Mouse (Mus musculus) Patski (cell line): ENCODE measurements around the gene Cldn7. TPM values are rescaled to one million over a fixed set of nuclear protein-coding genes. Genes with fewer than 3 reads are reported as not detected.

Experiments used
- ATAC-seq: fragments of 100-300 bp; one replicate; pipeline ENCODE4 v1.8.0; 2021
- CTCF ChIA-PET: fragments of 350-600 bp; sonication (Branson Sonifier 250); formaldehyde crosslinking; loops from one replicate; lab custom pipeline; 2022; ENCODE audit warnings: inconsistent platforms; lab: Charles Lee
- POLR2A ChIA-PET: fragments of 350-600 bp; sonication (Branson Sonifier 250); formaldehyde crosslinking; loops from one replicate; lab custom pipeline; 2022; ENCODE audit warnings: antibody characterized with exemption, inconsistent platforms; lab: Charles Lee
- DNase-seq: peaks from one replicate; pipeline ENCODE4 v3.0.0-alpha.2; 2011; ENCODE audit warnings: low read depth, low spot score
- H3K27me3 ChIP-seq: fragments of 371-371 bp; one replicate; pipeline ENCODE4 v1.5.1; 2021
- CTCF ChIP-seq: fragments of 100-300 bp; IDR thresholded peaks from one replicate; pipeline ENCODE4 v1.5.1; 2021
- in situ Hi-C: fragments of 300-500 bp; cut with MboI; formaldehyde crosslinking; loops from 3 replicates; pipeline ENCODE4 v1.11.1; 2018; ENCODE audit warnings: low pct_unique_long_range_greater_than_20kb, mixed read lengths
- polyA plus RNA-seq: library from polyadenylated mRNA; unstranded; gene quantifications from one replicate; pipeline ENCODE4 v1.2.3, GENCODE M21; 2021

Gene Cldn7
- polyA plus RNA-seq, 1 experiment from 2014 or later = not detected

- CTCF ChIA-PET = interaction anchor here (0.5 to 1.4 kb wide), 3 partner anchors 11 to 583 kb away, joined by 3 to 6 read pairs (median 3); no protein-coding TSS in a partner anchor
- no peak for DNase-seq
- in situ Hi-C loops = no loop called here
- TF ChIP-seq CTCF = no peak
- no peaks in the 10 kb centered on the region for H3K27me3 ChIP-seq
- no peak for ATAC-seq
- POLR2A ChIA-PET = no interaction called here
These were observed 52.7 kb downstream of the Cldn7 start for GRCm38 (mm10) chr11:70017199-70017767.

Other genes starting within 250 kb of the Cldn7 start
- 96.2 TPM for gene Polr2a, start 206.1 kb upstream of the Cldn7 start, polyA plus RNA-seq
- gene Slc35g3, start 202.8 kb upstream of the Cldn7 start, polyA plus RNA-seq = 0.32 TPM
- gene Zbtb4, start 198.9 kb upstream of the Cldn7 start, polyA plus RNA-seq = 36.9 TPM
- gene Chrnb1, start 168.8 kb upstream of the Cldn7 start, polyA plus RNA-seq = 27.7 TPM
- gene Fgf11, start 162.9 kb upstream of the Cldn7 start, polyA plus RNA-seq = 0.03 TPM
- gene Tmem102, start 159.2 kb upstream of the Cldn7 start, polyA plus RNA-seq = 1.1 TPM
- not detected for gene Gm39566, start 149.5 kb upstream of the Cldn7 start, polyA plus RNA-seq
- not detected for gene Spem2, start 146.3 kb upstream of the Cldn7 start, polyA plus RNA-seq
- 0.09 TPM for gene Spem1, start 142.6 kb upstream of the Cldn7 start, polyA plus RNA-seq
- gene Nlgn2, start 127.0 kb upstream of the Cldn7 start, polyA plus RNA-seq = 35.0 TPM
- gene Tmem256, start 126.3 kb upstream of the Cldn7 start, polyA plus RNA-seq = 158 TPM
- gene Plscr3, start 118.4 kb upstream of the Cldn7 start, polyA plus RNA-seq = 82.9 TPM
- not detected for gene Tnk1, start 106.0 kb upstream of the Cldn7 start, polyA plus RNA-seq
- gene Tmem95, start 86.8 kb upstream of the Cldn7 start, polyA plus RNA-seq = 0.12 TPM
- gene Kctd11, start 83.4 kb upstream of the Cldn7 start, polyA plus RNA-seq = 8.4 TPM
- 0.40 TPM for gene Acap1, start 69.2 kb upstream of the Cldn7 start, polyA plus RNA-seq
- gene 2810408A11Rik, start 63.8 kb upstream of the Cldn7 start, polyA plus RNA-seq = 3.6 TPM
- 53.3 TPM for gene Neurl4, start 63.7 kb upstream of the Cldn7 start, polyA plus RNA-seq
- gene Gps2, start 50.9 kb upstream of the Cldn7 start, polyA plus RNA-seq = 55.6 TPM
- 768 TPM for gene Eif5a, start 42.8 kb upstream of the Cldn7 start, polyA plus RNA-seq
- 2.4 TPM for gene Ybx2, start 29.0 kb upstream of the Cldn7 start, polyA plus RNA-seq
- 0.13 TPM for gene Slc2a4, start 16.6 kb upstream of the Cldn7 start, polyA plus RNA-seq
- 174 TPM for gene Ctdnep1, start 16.4 kb downstream of the Cldn7 start, polyA plus RNA-seq
- gene Elp5, start 17.7 kb downstream of the Cldn7 start, polyA plus RNA-seq = 76.4 TPM
- 528 TPM for gene Gabarap, start 26.4 kb downstream of the Cldn7 start, polyA plus RNA-seq
- 76.1 TPM for gene Phf23, start 31.0 kb downstream of the Cldn7 start, polyA plus RNA-seq
- gene Dvl2, start 35.8 kb downstream of the Cldn7 start, polyA plus RNA-seq = 41.6 TPM
- gene Acadvl, start 50.6 kb downstream of the Cldn7 start, polyA plus RNA-seq = 234 TPM
- 48.1 TPM for gene Dlg4, start 52.2 kb downstream of the Cldn7 start, polyA plus RNA-seq
- gene Asgr1, start 89.3 kb downstream of the Cldn7 start, polyA plus RNA-seq = not detected
- not detected for gene Asgr2, start 127.9 kb downstream of the Cldn7 start, polyA plus RNA-seq
- gene Mgl2, start 165.6 kb downstream of the Cldn7 start, polyA plus RNA-seq = not detected
- gene Clec10a, start 191.4 kb downstream of the Cldn7 start, polyA plus RNA-seq = not detected
- gene Slc16a11, start 248.0 kb downstream of the Cldn7 start, polyA plus RNA-seq = 1.9 TPM